Mouse (Mus musculus) brain, embryonic 14.5 days (tissue): ENCODE measurements around the gene Slc30a3.

ENCODE experiments used
- CTCF ChIP-seq: fragments of 200-500 bp; IDR thresholded peaks from 2 replicates; pipeline ENCODE4 v1.5.1; 2012; ENCODE audit warnings: inconsistent platforms, mild to moderate bottlenecking, moderate library complexity, borderline replicate concordance; ENCODE audit not compliant: insufficient read depth, insufficient read length; ENCODE audit errors: extremely low read depth
- POLR2A ChIP-seq: fragments of 200-500 bp; IDR thresholded peaks from 2 replicates; pipeline ENCODE4 v1.6.1; 2012; ENCODE audit warnings: mild to moderate bottlenecking, inconsistent platforms, borderline replicate concordance; ENCODE audit not compliant: poor library complexity, insufficient read depth, insufficient read length, severe bottlenecking; ENCODE audit errors: extremely low read depth

DNA sequence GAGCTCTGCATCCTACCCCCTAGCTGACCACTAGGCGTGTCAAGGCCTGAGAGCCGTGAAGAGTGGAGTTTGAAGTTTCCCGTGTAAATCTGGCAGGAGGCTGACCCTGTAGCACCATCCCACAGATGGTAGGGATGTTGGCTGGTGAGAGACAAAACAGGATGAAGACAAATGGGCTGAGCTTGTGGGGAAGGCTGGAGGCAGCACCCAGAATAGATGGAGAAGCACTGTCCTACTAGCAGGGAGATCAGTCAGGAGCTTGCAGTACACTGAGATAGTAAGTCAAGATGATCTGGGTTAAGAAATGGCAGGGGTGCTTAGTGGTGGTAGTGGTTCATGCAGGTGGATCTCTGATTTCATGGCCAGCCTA, 27.3 kb downstream of the Slc30a3 start:
- no peak for TF ChIP-seq CTCF
- no peak for TF ChIP-seq POLR2A
